Mouse (Mus musculus) hindbrain, postnatal 0 days (tissue): ENCODE results near the gene Il18. TPM values are rescaled to one million over a fixed set of nuclear protein-coding genes. Genes with fewer than 3 reads are reported as not detected.
"Not testable (repeated sequence)": the region's sequence is repeated elsewhere in the genome, so short reads cannot be mapped to it uniquely, and the experiment has no call there.

ENCODE experiments used
- ATAC-seq: fragments of 200-750 bp; cut with Nextera tagmentation; 2 replicates; pipeline ENCODE4 v1.8.0; 2017; ENCODE audit warnings: mild to moderate bottlenecking, moderate TSS enrichment, moderate library complexity
- DNase-seq: peaks from one replicate; pipeline ENCODE4 v3.0.0-alpha.2; 2015; ENCODE audit warnings: low spot score
- H3K27ac ChIP-seq: fragments of 300-500 bp; sonication (generic); 2 replicates; pipeline ENCODE4 v1.5.1; 2014; ENCODE audit warnings: mild to moderate bottlenecking
- H3K27me3 ChIP-seq: fragments of 300-500 bp; sonication (generic); 2 replicates; pipeline ENCODE4 v1.6.1; 2014; ENCODE audit warnings: low read length, mixed read lengths; ENCODE audit not compliant: insufficient read depth
- H3K36me3 ChIP-seq: fragments of 300-500 bp; sonication (generic); 2 replicates; pipeline ENCODE4 v1.6.1; 2014; ENCODE audit warnings: low read length, mixed read lengths; ENCODE audit not compliant: insufficient read depth
- H3K4me1 ChIP-seq: fragments of 300-500 bp; sonication (generic); 2 replicates; pipeline ENCODE4 v1.6.1; 2014; ENCODE audit warnings: antibody characterized with exemption, low read length, mixed read lengths; ENCODE audit not compliant: insufficient read depth
- H3K4me2 ChIP-seq: fragments of 300-500 bp; sonication (generic); 2 replicates; pipeline ENCODE4 v1.6.1; 2014; ENCODE audit warnings: low read depth, mild to moderate bottlenecking, low read length, moderate library complexity, mixed read lengths
- H3K4me3 ChIP-seq: fragments of 300-500 bp; sonication (generic); 2 replicates; pipeline ENCODE4 v1.5.1; 2014; ENCODE audit warnings: low read length
- H3K9ac ChIP-seq: fragments of 300-500 bp; sonication (generic); replicated peaks from 2 replicates; pipeline ENCODE4 v1.6.1; 2014; ENCODE audit warnings: mild to moderate bottlenecking, low read length, moderate library complexity, mixed read lengths
- H3K9me3 ChIP-seq: fragments of 300-500 bp; sonication (generic); 2 replicates; pipeline ENCODE4 v1.6.1; 2016; ENCODE audit warnings: low read length, mixed read lengths
- CTCF ChIP-seq: IDR thresholded peaks from 2 replicates; pipeline ENCODE4 v1.5.1; 2016; ENCODE audit warnings: antibody characterized with exemption, control low read depth, low read depth
- WGBS: fragments of 180-500 bp; shearing (Covaris S2); extraction: QIAGEN DNeasy Blood & Tissue Kit; methylation state at CpG from one replicate; pipeline ENCODE4 v1.1.7; 2014; 5-methylcytosine and 5-hydroxymethylcytosine counted together
- polyA plus RNA-seq: library from polyadenylated mRNA; unstranded; fragments of >200 nt; fragmentation: Nextera tagmentation; extraction: Ambion mirVana; gene quantifications from 2 replicates; pipeline ENCODE4 v1.2.1, GENCODE M21; 2015
- total RNA-seq: library from RNA; depleted of rRNA; stranded (reverse); fragments of >200 nt; gene quantifications from 2 replicates; pipeline ENCODE4 v1.2.3, GENCODE M21; 2014; rRNA removed

The Il18 gene
- total and polyA plus RNA-seq, 2 experiments from 2014 or later = 17.2 to 38.0 TPM

DNA sequence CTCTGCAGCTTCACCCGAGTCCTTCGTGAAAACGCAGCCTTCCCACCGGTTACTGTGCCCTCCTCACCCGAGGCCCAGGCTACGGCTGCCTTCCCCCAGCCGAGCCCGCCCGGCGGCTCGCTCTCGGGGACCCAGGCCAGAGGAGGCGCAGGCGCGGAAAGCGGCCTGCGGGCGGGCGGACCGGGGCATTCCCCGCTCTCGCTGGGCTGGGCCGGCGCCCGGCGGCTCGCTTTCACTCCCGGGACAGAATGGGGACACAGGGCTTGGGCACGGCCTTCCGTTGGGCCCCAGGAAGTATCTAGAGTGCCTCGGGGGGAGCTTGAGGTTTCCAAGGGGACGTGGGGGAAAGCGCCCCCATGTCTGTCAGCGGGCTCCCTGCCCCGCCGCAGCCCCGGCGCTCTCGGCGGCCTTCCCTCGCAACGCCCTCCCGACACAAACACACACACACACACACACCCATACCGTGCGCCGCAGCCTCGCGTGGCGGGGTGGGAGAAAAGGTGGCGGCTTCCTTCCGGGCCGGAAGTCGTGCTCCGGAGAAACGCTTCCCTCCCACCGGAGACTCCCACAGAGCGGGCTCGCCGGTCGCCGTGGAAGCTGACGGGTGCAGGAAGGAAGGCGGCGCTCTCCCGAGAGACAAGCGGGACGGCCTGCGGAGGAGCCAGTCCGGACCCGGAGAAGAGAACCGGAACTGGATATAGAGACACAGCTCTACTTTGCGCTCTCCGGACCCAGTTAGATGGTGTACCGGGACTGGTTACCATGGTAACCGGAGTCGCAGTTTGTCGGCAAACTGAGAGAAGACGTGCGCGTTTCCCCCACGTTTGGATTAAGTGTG is 62.4 kb downstream of the Il18 start, which contains the start of the genes Pih1d2 and Nkapd1:
TSS of gene Pih1d2 (plus strand) at position 556 of the 838 bp plus-strand sequence.
TSS of gene Nkapd1 (minus strand) at position 699 of the 838 bp plus-strand sequence.
- peaks cover 4% of the 10 kb centered on the region; the same call in 1 of the 2 replicates for H3K4me1 ChIP-seq
- peak; percentile 34 for TF ChIP-seq CTCF
- H3K9ac ChIP-seq = peak within 1 kb of the TSS; percentile 94
- peak within 1 kb of the TSS; percentile 98 for H3K4me3 ChIP-seq
- under 1% methylated on average over 80 of the region's 81 CpGs for WGBS
- peak; percentile 96 for ATAC-seq
- no peaks in the 10 kb centered on the region for H3K27me3 ChIP-seq
- no peaks in the 10 kb centered on the region for H3K9me3 ChIP-seq
- H3K27ac ChIP-seq = peak within 1 kb of the TSS; percentile 96
- peak within 1 kb of the TSS; percentile 75 for H3K4me2 ChIP-seq
- DNase-seq = peak; percentile 95
- H3K36me3 ChIP-seq = peaks cover 21% of the 10 kb centered on the region; the same call in 1 of the 2 replicates

DNA sequence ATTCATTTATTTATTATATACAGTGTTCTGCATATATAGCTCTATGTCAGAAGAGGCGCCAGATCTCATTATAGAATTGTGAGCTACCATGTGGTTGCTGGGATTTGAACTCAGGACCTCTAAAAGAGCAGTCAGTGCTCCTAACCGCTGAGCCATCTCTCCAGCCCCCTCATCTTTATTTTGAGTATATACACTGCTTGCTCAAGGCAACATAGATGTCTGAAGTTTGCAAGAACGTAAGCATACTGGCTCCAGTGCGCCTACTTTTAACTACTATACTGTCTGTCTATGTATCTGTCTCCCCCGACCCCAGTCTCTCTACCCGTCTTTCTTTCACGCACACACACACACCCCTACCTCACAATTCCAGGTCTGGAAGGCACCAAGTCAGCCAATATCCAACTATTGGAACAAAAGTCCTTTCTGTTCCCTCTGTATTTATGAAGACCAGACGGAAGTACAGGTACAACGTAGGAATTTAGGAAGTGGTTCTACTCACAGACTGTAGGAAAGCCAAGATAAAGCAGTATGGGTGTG is 63.2 kb downstream of the Il18 start:
- no peaks in the 10 kb centered on the region for H3K9me3 ChIP-seq
- H3K27ac ChIP-seq = no peak overlapping the region
- H3K27me3 ChIP-seq = no peaks in the 10 kb centered on the region
- no peak for ATAC-seq
- WGBS = 65% methylated on average over 9 of the region's 9 CpGs
- peaks cover 4% of the 10 kb centered on the region; the same call in 1 of the 2 replicates for H3K4me1 ChIP-seq
- peak overlapping the region; percentile 75 for H3K4me2 ChIP-seq
- H3K4me3 ChIP-seq = peak overlapping the region; percentile 98
- TF ChIP-seq CTCF = no peak
- no peak for DNase-seq
- H3K9ac ChIP-seq = no peak overlapping the region
- H3K36me3 ChIP-seq = peaks cover 16% of the 10 kb centered on the region; the same call in 1 of the 2 replicates

- not testable (repeated sequence) for H3K27ac ChIP-seq, H3K9me3 ChIP-seq, DNase-seq, H3K4me1 ChIP-seq, H3K4me2 ChIP-seq, H3K9ac ChIP-seq, ATAC-seq, H3K27me3 ChIP-seq, H3K4me3 ChIP-seq
- peaks cover 19% of the 10 kb centered on the region for H3K36me3 ChIP-seq
- 88% methylated on average over 6 of the region's 8 CpGs for WGBS
Observed at GRCm38 (mm10) chr9:50630903-50631302, 76.3 kb downstream of the Il18 start.

Other genes starting within 250 kb of the Il18 start
- gene Rpl10-ps3, start 209.9 kb upstream of the Il18 start, total RNA-seq = 91.4 and 212 TPM in 2 replicates
- gene Rpl10-ps3, start 209.9 kb upstream of the Il18 start, polyA plus RNA-seq = 91.6 and 99.3 TPM in 2 replicates
- gene Plet1, start 60.3 kb upstream of the Il18 start, total RNA-seq = 0.37 TPM in 1 of 2 replicates, not detected in the other
- gene Plet1, start 60.3 kb upstream of the Il18 start, polyA plus RNA-seq = 0.86 and 1.0 TPM in 2 replicates
- gene Pts, start 26.1 kb upstream of the Il18 start, total RNA-seq = 65.7 and 86.8 TPM in 2 replicates
- 114 and 115 TPM in 2 replicates for gene Pts, start 26.1 kb upstream of the Il18 start, polyA plus RNA-seq
- 0.21 and 0.72 TPM in 2 replicates for gene Bco2, start 354 bp downstream of the Il18 start, total RNA-seq
- 0.48 and 0.64 TPM in 2 replicates for gene Bco2, start 354 bp downstream of the Il18 start, polyA plus RNA-seq
- not detected in 2 replicates for gene Tex12, start 6.5 kb downstream of the Il18 start, total RNA-seq
- 0.21 and 0.34 TPM in 2 replicates for gene Tex12, start 6.5 kb downstream of the Il18 start, polyA plus RNA-seq
- 217 and 251 TPM in 2 replicates for gene Sdhd, start 49.0 kb downstream of the Il18 start, total RNA-seq
- 355 and 363 TPM in 2 replicates for gene Sdhd, start 49.0 kb downstream of the Il18 start, polyA plus RNA-seq
- 131 and 165 TPM in 2 replicates for gene Timm8b, start 49.1 kb downstream of the Il18 start, total RNA-seq
- 442 and 445 TPM in 2 replicates for gene Timm8b, start 49.1 kb downstream of the Il18 start, polyA plus RNA-seq
- gene Pih1d2, start 62.5 kb downstream of the Il18 start, total RNA-seq = 1.2 and 2.6 TPM in 2 replicates
- gene Pih1d2, start 62.5 kb downstream of the Il18 start, polyA plus RNA-seq = 5.5 and 7.7 TPM in 2 replicates
- gene Nkapd1, start 62.6 kb downstream of the Il18 start, total RNA-seq = 10.7 and 15.0 TPM in 2 replicates
- 20.2 and 21.2 TPM in 2 replicates for gene Nkapd1, start 62.6 kb downstream of the Il18 start, polyA plus RNA-seq
- gene Dlat, start 105.0 kb downstream of the Il18 start, total RNA-seq = 72.2 and 77.4 TPM in 2 replicates
- 65.1 and 69.2 TPM in 2 replicates for gene Dlat, start 105.0 kb downstream of the Il18 start, polyA plus RNA-seq
- 40.3 and 50.7 TPM in 2 replicates for gene Dixdc1, start 184.7 kb downstream of the Il18 start, total RNA-seq
- 24.4 and 26.0 TPM in 2 replicates for gene Dixdc1, start 184.7 kb downstream of the Il18 start, polyA plus RNA-seq
- 0.79 and 2.4 TPM in 2 replicates for gene 2310030G06Rik, start 191.7 kb downstream of the Il18 start, total RNA-seq
- gene 2310030G06Rik, start 191.7 kb downstream of the Il18 start, polyA plus RNA-seq = 2.7 and 3.0 TPM in 2 replicates
- gene Cryab, start 196.5 kb downstream of the Il18 start, total RNA-seq = 8.7 and 9.1 TPM in 2 replicates
- 31.2 and 31.4 TPM in 2 replicates for gene Cryab, start 196.5 kb downstream of the Il18 start, polyA plus RNA-seq
- gene Hspb2, start 197.5 kb downstream of the Il18 start, total RNA-seq = 5.4 TPM in 1 of 2 replicates, not detected in the other
- gene Hspb2, start 197.5 kb downstream of the Il18 start, polyA plus RNA-seq = 2.2 and 2.9 TPM in 2 replicates
- 8.9 and 11.7 TPM in 2 replicates for gene Fdxacb1, start 213.4 kb downstream of the Il18 start, total RNA-seq
- gene Fdxacb1, start 213.4 kb downstream of the Il18 start, polyA plus RNA-seq = 9.6 and 12.0 TPM in 2 replicates
- 92.7 and 94.0 TPM in 2 replicates for gene Alg9, start 220.2 kb downstream of the Il18 start, total RNA-seq
- 46.4 and 49.9 TPM in 2 replicates for gene Alg9, start 220.2 kb downstream of the Il18 start, polyA plus RNA-seq
- gene 1110032A03Rik, start 220.7 kb downstream of the Il18 start, total RNA-seq = 39.1 and 42.3 TPM in 2 replicates
- 66.2 and 75.0 TPM in 2 replicates for gene 1110032A03Rik, start 220.7 kb downstream of the Il18 start, polyA plus RNA-seq